Mouse (Mus musculus) gastrocnemius, adult 8-10 months (tissue): Measurements from ENCODE around the gene Olfr126. TPM values are rescaled to one million over a fixed set of nuclear protein-coding genes. Genes with fewer than 3 reads are reported as not detected.

Experiments
- DNase-seq, 2 experiments: peaks; one replicate each; pipeline ENCODE4 v3.0.0; 2022; ENCODE audit warnings: low spot score in 2 of 2
- total RNA-seq, 4 experiments: library from RNA; stranded (reverse); gene quantifications; 2 replicates each; pipeline ENCODE4 v1.2.4; 2022

Olfr126 gene
- not detected for total RNA-seq

DNA sequence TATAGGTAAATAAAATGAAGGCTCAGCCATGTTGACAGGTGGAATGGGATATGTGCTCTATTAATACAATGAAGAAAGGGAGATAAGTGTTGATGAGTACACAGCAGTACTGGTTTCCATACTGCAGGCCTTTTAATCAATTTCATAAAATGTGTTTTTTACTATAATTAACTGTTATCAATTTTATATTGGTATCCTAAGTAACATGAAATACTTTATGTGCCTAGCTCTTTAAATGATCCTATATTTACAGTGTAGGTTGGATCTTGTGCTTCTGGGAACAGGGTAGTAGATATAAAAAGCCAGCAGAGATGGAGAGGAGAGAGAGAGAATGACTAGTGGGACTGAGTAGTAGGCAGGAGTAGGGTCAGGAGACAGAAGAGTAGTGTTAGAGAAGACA, at the start of gene Olfr126:
Gene Olfr126 (plus strand): TSS at position 301 of the 400 bp plus-strand sequence.
- DNase-seq = no peak

- DNase-seq = no peak
Observed at GRCm38 (mm10) chr17:37799588-37799987, 47.7 kb upstream of the Olfr126 start, which contains the start of gene Olfr124. TSS of gene Olfr124 (plus strand) at chr17:37799888.

DNA sequence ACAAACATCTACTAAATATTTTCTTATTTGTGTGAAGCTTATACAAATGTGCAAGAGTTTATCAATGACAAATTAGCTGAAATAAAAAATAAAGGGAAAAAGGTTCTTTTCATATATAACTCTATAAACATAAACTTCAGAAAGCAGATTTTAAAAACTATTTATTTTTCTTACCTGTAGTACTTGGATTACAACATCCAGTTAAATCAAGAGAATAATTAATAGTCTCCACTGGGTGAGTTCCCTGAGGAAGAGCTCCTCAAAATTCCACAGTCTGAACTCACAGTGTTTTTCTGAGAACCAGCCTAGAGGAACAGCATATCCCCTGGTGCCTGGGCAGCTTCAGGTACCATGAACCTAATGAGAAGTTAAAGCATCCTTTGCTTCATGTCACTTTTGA, 14.6 kb upstream of the Olfr126 start, which contains the start of gene Olfr125:
Gene Olfr125 (plus strand): TSS at position 301 of the 400 bp plus-strand sequence.
- DNase-seq = no peak

GRCm38 (mm10) chr17:37863901-37864300, 16.6 kb downstream of the Olfr126 start:
- DNase-seq = no peak

DNA sequence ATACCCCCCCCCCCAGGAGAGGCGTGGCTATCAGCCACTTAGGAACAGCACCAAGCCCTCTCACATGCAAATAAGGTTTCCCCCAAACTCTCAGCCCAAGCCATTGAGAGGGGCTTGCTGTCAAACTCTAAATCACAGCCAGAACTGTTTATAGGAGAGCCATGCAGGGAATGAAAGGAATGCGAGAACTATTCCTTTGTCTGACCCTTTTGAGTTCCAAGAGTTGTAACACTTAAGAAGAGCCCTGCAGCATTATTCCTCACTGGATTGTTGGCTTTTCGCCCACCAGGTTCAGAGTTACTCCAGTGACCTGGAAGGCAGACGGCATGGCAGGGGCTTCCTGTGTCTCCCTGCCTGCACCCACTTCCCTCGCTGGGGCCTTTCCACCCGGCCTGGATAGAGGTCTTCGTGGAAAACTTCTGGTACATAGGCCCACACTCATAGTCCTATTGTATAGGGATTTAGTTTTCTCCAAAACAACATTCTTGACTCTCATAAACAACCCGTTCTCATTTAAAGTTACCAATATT, 22.5 kb downstream of the Olfr126 start:
- no peak for DNase-seq

DNA sequence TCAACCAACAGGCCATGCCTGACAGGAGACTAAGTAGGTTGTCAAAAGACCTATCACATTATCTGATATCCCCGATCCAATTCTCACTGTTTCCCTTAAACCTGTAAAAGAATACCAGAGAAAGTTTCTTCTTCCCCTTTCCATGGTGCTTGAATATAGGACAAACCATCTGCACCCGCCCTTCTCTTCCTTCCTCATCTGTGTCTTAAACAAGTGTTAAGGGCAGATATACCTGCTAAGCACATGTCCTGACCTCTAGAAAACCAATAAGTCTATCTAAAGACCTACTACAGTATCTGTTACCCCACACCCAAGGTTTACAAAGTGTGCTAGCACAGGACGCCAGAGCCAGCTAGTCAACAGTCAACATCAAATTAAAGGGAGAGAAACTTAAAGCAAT, 26.5 kb downstream of the Olfr126 start:
- no peak for DNase-seq

- DNase-seq = no peak
Observed at GRCm38 (mm10) chr17:37900137-37900536, 52.9 kb downstream of the Olfr126 start, which contains the start of gene Olfr127. TSS of gene Olfr127 (plus strand) at chr17:37900437.

Other genes starting within 250 kb of the Olfr126 start
- gene Olfr115, start 220.4 kb upstream of the Olfr126 start, total RNA-seq = under 1 TPM in 1 of 4 experiments, not detected in 3; 0.17 TPM
- not detected for gene Olfr116, start 220.3 kb upstream of the Olfr126 start, total RNA-seq
- not detected for gene Olfr117, start 183.7 kb upstream of the Olfr126 start, total RNA-seq
- not detected for gene Olfr118, start 180.5 kb upstream of the Olfr126 start, total RNA-seq
- not detected for gene Olfr119, start 150.9 kb upstream of the Olfr126 start, total RNA-seq
- not detected for gene Olfr120, start 125.7 kb upstream of the Olfr126 start, total RNA-seq
- gene Olfr121, start 98.6 kb upstream of the Olfr126 start, total RNA-seq = not detected
- gene Olfr122, start 78.9 kb upstream of the Olfr126 start, total RNA-seq = not detected
- gene Olfr123, start 54.0 kb upstream of the Olfr126 start, total RNA-seq = not detected
- gene Olfr124, start 47.6 kb upstream of the Olfr126 start, total RNA-seq = not detected
- gene Olfr125, start 14.5 kb upstream of the Olfr126 start, total RNA-seq = not detected
- not detected for gene Olfr127, start 53.0 kb downstream of the Olfr126 start, total RNA-seq
- not detected for gene Olfr128, start 73.1 kb downstream of the Olfr126 start, total RNA-seq
- not detected for gene Olfr761, start 105.6 kb downstream of the Olfr126 start, total RNA-seq
- gene Olfr129, start 212.6 kb downstream of the Olfr126 start, total RNA-seq = not detected
- not detected for gene Olfr130, start 216.4 kb downstream of the Olfr126 start, total RNA-seq
- gene Olfr131, start 241.2 kb downstream of the Olfr126 start, total RNA-seq = not detected